Mouse (Mus musculus) kidney, adult 11 months (tissue): ENCODE results near the gene Mroh2a.
A peak's percentile ranks its signal among the peaks of the same experiment; 100 is the strongest.

Source experiments
- DNase-seq: peaks from one replicate; pipeline ENCODE4 v3.0.0; 2022

Gene Mroh2a

DNA sequence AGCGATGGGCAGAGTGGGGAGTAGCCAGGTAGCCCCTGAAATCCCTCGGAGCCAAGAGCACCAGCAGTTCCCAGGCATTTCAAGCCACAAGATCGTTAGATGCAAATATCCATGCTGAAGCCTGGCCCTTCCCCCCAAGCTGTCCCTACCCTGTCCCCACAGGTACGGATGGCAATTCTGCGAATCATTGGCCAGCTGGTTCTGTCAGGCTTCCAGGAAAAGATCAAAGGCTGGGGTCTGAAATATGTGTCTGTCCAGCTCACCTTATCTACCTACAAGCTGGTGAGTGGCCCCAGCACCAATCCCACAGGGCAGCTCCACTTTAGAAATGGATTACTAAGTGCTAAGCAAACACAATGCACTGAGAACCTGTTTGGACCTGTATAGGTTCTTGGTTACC, 10.5 kb downstream of the Mroh2a start:
- DNase-seq: no peak

GRCm38 (mm10) chr1:88238771-88239170, 12.0 kb downstream of the Mroh2a start:
- no peak for DNase-seq

DNA sequence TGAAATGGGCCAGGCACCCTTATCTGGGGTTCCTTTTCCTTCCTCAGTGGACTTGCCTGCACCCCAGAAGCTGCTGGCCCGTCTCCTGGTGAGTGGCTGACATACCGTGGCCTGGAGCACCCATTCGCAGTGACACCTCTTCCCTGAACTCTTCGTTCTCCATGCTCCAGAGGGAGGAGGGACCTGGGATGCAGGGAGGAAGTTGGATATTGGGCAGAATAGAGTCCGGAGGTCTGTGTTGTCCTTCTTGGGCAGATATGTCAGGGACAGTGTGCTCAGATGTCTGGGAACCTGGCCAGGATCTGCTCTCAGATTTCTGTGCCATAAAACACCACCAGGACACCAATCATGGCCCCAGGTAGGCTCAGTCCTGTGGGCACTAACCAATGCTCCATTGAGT, 13.3 kb downstream of the Mroh2a start:
- DNase-seq: no peak

DNA sequence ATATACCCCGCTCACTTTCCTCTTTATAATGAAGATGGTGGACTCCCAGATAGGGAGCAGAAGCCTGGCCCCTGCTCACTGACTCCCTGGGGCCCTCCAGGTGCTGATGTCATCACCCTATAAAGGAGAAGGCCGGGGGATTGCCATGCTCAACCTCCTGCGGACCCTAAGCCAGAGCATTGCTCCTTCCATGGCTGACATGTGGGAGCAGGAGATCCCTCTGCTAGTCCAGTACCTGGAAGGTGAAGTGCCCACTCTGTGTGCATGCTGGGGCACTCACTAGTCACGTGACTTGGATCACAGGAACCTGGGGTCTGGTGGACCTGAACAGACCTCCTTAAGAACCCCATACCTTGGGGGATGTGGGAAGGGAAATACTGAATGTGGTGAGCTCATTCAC, 13.8 kb downstream of the Mroh2a start:
- no peak for DNase-seq

DNA sequence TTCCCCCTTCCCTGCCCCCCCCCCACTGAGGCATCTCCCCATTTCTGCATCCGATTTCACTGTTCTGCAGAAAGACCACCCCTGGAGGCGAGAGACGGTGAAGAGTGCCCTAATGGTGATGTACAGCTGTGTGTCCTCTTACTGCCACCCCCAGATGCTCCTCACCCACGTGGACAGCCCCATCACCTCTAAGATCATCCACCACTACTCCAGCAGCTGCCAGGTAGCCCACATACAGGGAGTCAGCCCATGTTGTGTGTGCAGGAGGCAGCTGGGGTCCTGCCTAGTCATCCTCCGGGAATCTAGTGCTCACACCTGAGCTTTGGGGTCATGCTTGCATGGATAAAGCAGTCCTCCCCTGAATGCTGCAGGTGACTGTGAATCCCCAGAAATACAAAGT, 17.1 kb downstream of the Mroh2a start:
- no peak for DNase-seq

GRCm38 (mm10) chr1:88245881-88246280, 19.1 kb downstream of the Mroh2a start:
- no peak for DNase-seq

DNA sequence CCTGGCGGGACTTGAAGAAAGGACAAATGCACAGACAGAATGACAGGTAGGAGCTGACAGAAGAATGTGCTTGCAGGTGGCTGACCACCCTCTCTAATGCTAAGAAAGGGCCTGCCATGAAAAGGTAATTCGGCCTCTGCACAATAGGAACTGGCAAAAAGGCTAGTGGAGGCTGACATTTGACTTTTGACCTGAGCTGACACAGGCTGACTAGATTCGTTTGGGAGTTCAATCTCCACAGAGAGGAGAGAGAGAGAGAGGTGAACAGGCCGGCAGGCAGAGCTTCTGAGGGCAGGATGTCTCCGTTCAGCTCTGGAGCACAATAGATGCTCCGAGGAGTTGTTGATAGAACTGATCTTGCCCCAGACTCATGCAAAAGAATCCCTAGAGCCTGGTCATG, 19.6 kb downstream of the Mroh2a start:
- DNase-seq: no peak

DNA sequence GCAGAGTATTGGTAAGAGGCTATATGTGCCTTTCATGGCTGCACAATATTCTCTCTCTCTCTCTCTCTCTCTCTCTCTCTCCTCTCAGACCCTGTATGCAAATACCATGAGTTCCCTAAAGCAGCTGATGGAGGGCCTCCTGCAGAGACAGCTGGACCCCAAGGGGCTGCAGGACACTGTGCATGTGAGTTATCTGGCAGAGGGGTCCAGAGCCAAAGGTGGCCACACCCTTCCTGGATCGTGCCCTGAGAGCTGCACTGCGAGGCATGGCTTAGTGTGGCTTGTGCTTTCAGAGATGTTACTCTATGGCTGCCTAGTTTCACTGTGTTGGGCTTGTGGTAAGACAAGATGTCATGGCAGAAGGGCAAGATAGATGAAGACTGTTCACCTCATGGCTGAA, 20.9 kb downstream of the Mroh2a start:
- no peak for DNase-seq

DNA sequence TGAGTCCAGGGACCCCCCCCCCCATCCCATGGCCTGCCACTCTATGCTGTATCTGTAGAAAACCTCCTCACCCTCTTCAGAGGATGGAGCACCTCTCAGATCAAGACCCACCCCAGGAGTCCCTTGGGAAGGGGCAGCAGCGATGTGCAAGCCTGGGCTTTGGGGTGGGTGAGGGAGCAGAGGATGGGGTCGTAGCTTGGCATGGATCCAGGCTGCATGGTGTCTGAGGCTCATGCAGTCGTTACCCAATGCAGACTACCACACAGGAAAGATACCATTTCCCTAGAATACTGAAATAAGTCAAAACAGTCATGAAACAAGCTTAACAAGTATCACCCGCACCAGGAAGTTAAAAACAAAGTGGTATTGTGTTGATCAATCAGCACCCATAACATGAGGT, 21.9 kb downstream of the Mroh2a start:
- no peak for DNase-seq

GRCm38 (mm10) chr1:88249596-88249995, 22.8 kb downstream of the Mroh2a start:
- DNase-seq: no peak

DNA sequence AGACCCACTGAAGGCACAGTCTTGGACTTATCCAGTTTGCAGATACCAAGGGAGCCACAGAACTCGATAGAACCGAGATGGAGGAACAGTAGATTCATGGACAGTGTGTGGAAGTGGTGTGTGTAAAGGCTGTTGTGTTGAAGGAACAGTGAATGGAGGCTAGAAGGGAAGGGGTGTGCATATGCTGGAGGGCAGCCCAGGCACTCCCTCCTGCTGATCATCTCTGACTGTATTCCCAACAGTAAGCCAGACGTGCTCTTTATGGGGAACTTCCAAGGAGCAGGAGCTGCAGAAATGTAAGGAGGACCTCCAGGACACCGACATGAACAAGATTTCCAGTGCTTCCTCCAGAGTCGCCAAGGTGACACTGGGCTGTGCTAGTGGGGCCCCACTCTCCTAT, 23.2 kb downstream of the Mroh2a start:
- no peak for DNase-seq

DNA sequence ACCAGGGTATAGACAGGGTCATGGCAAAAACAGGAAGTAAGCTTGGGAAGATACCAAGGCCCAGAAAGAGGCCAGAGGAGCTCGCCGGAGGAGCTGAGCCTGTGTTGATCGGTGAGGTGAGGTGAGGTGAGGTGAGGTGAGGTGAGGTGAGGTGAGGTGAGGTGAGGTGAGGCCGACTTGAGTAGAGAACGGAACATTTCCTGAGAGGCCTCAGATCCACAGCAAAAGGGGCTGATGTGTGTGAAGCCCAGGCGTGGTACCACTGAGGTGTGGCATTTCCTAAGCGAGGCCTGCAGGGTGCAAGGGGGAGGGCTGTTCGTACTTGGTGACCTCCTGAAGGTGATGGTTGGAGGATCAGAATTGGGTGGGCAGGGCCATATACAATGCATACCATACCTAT, 26.3 kb downstream of the Mroh2a start:
- DNase-seq: no peak

DNA sequence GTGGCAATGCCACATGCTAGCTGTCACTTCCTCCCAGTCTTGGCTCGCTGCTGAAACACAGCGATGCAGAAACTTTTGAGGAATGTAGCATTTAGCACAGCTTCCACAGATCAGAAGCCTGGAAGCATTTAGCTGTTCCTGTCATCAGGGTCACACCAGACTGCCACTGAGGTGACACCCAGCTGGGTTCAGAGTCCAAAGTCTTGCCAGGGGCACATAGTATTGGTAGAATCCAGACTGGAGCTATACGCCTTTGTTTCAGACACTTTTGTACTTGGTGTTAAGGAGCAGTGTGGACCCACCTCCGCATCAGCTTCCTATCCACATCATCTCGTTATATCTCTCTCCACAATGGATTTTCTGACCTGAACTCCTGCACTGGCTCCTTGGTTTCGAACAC, 26.8 kb downstream of the Mroh2a start:
- DNase-seq: no peak

- no peak for DNase-seq
Measured at GRCm38 (mm10) chr1:88254793-88255465, 28.1 kb downstream of the Mroh2a start.

DNA sequence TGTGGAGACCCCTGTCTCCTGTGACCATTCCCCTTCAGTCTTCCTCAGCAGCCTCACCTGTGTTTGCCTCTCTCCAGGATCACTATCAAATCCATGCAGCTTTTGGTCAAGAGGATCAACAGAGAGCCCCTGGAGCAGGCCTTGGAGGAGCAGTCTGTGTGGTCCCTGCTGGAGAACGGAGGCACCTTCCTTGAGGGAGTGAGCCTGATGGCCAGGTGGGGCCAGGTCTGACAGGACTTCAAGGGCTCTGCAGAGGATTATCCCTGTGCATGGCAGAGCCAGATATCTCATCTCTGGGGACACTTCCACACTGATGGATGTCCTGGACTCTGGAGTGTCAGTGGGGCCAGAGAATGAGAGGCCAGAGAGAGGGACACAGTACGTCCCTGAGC, 28.7 kb downstream of the Mroh2a start:
- no peak for DNase-seq

DNA sequence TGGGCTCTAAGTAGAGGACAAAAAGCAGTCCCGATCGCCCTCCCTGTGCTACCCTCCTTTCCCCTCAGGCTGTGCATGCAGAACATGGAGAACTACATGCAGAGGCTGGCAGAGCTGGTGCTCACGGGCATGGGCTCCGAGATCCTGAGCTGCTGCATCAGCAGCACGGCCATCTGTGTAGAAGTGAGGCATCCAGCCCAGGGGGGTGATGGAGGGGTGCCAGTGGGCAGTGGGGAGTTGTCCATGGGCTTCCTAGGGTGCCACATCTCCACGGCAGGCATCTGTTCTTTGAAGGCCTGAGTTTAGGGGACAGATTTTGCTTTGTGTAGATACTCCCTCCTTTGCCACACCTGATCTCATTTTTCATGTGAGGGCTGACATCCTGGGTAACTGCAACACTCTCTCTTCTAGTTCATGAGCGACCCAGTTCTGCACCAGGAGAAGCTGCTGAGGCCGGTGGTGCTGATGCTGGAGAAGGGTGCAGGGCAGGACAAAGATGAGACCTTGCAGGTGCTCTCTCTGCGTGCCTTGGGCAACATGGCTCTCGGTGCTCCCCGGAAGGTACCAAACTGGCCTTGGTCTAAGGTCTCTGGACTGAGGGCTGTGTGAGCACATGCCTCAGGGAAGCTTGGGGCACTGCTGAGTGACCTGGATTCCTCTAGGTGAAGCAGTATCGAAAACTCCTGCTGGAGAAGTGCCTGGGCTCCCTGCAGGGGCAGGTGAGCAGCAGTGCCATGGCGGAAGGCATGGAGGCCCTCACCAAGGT, 29.4 kb downstream of the Mroh2a start:
- no peak for DNase-seq

DNA sequence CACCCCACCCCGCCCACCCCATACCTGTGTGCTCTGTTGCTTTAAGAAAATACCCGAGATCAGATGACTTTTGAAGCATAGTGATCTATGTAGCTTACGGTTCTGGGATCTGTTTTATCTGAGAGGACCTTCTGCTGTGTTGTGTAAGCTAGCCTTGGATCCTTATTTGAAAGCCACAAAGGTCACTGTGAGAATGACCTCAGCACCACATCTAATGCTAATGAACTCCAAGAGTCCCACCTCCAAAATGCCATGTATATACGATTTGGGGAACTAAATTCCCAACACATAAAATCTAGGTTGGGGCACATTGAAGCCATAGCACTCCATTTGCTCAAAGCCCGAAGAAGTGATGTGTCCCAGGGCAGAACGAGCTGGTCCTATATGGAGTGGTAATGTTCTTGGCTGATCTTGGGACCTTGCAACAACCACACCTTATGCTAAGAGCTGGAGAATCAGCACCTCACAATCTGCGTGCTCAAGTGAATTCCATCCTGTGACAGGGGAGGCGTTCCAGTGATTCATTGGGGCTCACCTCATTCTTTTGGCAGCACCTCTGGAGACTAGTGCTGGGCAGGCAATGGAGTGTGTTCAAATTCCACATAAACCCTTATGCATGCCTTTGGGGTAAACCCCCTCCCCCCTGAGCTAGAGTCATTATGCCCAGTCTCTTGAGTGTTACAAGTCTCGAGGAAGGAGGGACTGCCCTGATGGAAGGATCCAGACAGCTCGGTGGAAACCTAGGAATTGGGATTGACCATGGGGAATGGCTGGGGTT, 30.3 kb downstream of the Mroh2a start:
- no peak for DNase-seq

DNA sequence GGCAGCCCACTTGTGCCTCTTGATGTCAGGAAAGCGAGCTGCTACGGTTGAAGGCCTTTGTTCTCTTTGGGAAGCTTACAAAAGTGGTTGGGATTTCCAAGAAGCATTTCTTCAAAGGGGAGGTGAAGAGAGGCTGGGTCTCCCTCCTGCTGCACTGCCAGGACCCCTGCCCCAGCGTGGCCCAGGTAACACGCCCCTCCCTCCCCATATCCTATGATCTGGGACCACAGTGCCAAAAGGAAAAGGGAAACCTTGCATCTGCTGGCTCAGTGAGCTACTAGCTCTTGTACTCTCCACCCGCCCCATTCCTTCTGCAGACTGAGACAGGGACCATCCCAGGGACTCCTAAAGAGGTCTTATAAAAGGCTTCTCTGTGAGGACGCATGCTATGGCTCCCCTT, 30.9 kb downstream of the Mroh2a start:
- DNase-seq: no peak

DNA sequence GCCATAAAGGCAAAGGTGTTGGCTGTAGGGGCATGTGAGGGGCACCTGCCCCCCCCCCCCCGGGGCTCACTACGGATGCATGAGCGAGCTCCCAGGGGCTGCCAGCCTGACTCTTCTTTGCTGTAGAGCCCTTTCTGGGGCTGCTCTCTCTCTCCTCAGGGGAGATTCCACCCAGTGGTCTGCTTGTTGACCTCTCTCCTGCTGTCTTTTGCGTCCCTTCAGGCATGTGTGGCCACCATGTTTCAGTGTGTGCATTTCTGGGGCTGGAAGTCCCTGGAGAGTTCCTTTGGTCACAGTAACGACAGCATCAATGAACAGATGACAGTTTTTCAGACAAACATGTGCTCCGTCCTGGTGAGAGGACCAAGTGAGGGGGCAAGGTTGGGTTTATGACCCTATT, 31.6 kb downstream of the Mroh2a start:
- DNase-seq: no peak

GRCm38 (mm10) chr1:88258881-88259642, 32.3 kb downstream of the Mroh2a start:
- DNase-seq: no peak

GRCm38 (mm10) chr1:88259643-88260024, 32.8 kb downstream of the Mroh2a start:
- DNase-seq: no peak

DNA sequence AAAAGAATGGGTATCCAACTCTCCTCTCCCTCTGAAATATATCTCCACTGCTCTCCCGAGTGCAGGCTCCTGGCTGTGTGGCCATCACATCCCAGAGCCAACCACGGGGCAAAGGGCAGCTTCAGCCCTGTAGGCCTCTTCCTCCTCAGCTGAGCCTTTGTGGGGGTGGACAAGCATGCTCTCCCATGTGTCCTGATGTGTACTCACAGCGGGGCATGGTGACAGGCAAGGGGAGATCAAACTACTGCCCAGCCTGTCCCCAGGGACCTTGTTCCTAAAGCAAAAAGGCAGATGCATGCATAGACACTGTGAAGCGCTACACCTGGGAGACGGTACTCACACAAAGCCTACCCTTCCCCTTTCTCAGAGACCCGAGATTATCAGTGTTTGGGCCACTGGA, 33.3 kb downstream of the Mroh2a start:
- peak; percentile 67 for DNase-seq
